ENCODE assay signal across 8 mouse cellular contexts in the genomic region with DNA sequence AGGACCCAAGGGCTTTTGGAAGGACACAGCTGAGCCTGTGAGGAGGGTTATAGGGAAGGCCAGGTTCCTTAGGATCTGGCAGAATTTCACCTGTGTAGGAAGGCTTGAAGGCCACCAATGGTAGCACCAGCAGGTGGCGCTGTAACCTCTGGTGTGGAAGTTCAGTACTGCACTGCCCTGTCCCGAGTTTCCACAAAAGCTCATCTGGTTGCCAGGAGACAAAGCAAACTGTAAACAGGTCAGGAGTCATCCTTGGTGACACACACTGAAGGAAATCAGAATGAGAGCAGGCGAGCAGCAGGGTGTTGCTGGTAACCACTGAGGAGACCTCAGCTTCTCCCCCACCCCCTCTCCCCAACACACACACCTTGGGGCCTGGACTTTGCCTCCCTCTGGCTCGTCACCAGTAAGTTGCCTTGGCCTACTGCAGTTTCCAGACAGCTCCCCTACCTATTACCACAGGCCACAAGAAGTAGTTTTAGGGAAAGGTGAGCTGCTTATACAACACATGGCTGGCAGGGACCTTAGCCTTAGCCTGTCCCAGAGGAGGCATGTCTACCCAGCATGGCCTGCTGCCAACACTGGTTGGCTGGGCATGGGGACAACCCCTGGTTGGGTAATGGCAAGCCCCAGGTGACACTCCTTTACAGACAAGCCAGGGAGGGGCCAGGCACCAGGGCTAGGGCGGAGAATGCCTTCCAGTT. TPM values are rescaled to one million over a fixed set of nuclear protein-coding genes. Genes with fewer than 3 reads are reported as not detected.
DNase-seq lines count a peak whose midpoint lies in the region; ATAC-seq and TF ChIP-seq lines count a peak whose summit lies in the region.

No protein-coding gene starts in this region.

- H3K4me2 ChIP-seq in forebrain, postnatal 0 days (ENCODE audit: low read depth) = peak overlapping the region; percentile 32; the same call in 1 of the 2 replicates
- 0 out of 2 replicates have a peak overlapping the region, but pooled peaks have one; percentile 1 for H3K4me2 ChIP-seq in hindbrain, postnatal 0 days (ENCODE audit: low read depth, low read length)
- no peak overlapping the region for H3K4me2 ChIP-seq in liver, embryonic 11.5 days

- DNase-seq in testis, postnatal 14 days (ENCODE audit: low spot score) = no peak
- peak; percentile 75 for DNase-seq in cerebellum, adult 11-12 months
- peak; percentile 51 for DNase-seq in forebrain, postnatal 0 days
- peak; percentile 79 for DNase-seq in hindbrain, postnatal 0 days (ENCODE audit: low spot score)
- DNase-seq in liver, embryonic 11.5 days (ENCODE audit: low spot score) = no peak
- DNase-seq in naive thymus-derived CD4-positive, alpha-beta T cell, adult 2 months (ENCODE audit: low read depth) = peak; percentile 94
- peak; percentile 40 to 76 for DNase-seq in thymus, postnatal 10 days (ENCODE audit: low spot score in 2 of 2)

- no peaks in the 10 kb centered on the region for H3K9me3 ChIP-seq in forebrain, postnatal 0 days (ENCODE audit: low read length)
- H3K9me3 ChIP-seq in hindbrain, postnatal 0 days (ENCODE audit: low read length) = no peaks in the 10 kb centered on the region
- H3K9me3 ChIP-seq in liver, embryonic 11.5 days (ENCODE audit: control insufficient read depth, low read length) = no peaks in the 10 kb centered on the region

- 0 out of 2 replicates have a peak, but pooled peaks have one; percentile 7 for TF ChIP-seq POLR2A in testis, adult 2 months (IDR thresholded peaks at IDR 0.05; ENCODE audit: control insufficient read depth, low read depth, low read length)

- no peak overlapping the region for H3K4me3 ChIP-seq in testis, adult 2 months (ENCODE audit: control insufficient read depth, low read depth, low read length)
- no peak overlapping the region for H3K4me3 ChIP-seq in forebrain, postnatal 0 days (ENCODE audit: low read depth, low read length)
- H3K4me3 ChIP-seq in hindbrain, postnatal 0 days (ENCODE audit: low read length) = no peak overlapping the region
- H3K4me3 ChIP-seq in liver, embryonic 11.5 days (ENCODE audit: low read depth, low read length) = no peak overlapping the region

- ATAC-seq in forebrain, postnatal 0 days = no peak
- ATAC-seq in hindbrain, postnatal 0 days = no peak
- 0 out of 2 replicates have a peak, but pooled peaks have one; percentile 45 for ATAC-seq in liver, embryonic 11.5 days (replicated peaks; ENCODE audit: low FRiP score)

- H3K27me3 ChIP-seq in testis, adult 2 months (ENCODE audit: control insufficient read depth, insufficient read depth, low read length) = no peaks in the 10 kb centered on the region
- H3K27me3 ChIP-seq in forebrain, postnatal 0 days (ENCODE audit: insufficient read depth, low read length) = no peaks in the 10 kb centered on the region
- no peaks in the 10 kb centered on the region for H3K27me3 ChIP-seq in hindbrain, postnatal 0 days (ENCODE audit: insufficient read depth, low read length)
- H3K27me3 ChIP-seq in liver, embryonic 11.5 days (replicated peaks; ENCODE audit: control insufficient read depth, insufficient read depth, low read length) = peaks cover 17% of the 10 kb centered on the region

- 44% methylated on average over 5 of the region's 5 CpGs for WGBS in forebrain, postnatal 0 days
- 39% methylated on average over 5 of the region's 5 CpGs for WGBS in hindbrain, postnatal 0 days
- 38% methylated on average over 5 of the region's 5 CpGs for WGBS in liver, embryonic 11.5 days

- H3K4me1 ChIP-seq in testis, adult 2 months (ENCODE audit: control insufficient read depth, insufficient read depth, low read length) = peaks cover 25% of the 10 kb centered on the region
- H3K4me1 ChIP-seq in forebrain, postnatal 0 days (ENCODE audit: insufficient read depth) = peaks cover 44% of the 10 kb centered on the region
- peaks cover 48% of the 10 kb centered on the region for H3K4me1 ChIP-seq in hindbrain, postnatal 0 days (ENCODE audit: insufficient read depth, low read length)
- peaks cover 7% of the 10 kb centered on the region; the same call in 1 of the 2 replicates for H3K4me1 ChIP-seq in liver, embryonic 11.5 days (replicated peaks; ENCODE audit: control insufficient read depth, insufficient read depth, low read length)

- H3K36me3 ChIP-seq in testis, adult 2 months (ENCODE audit: control insufficient read depth, insufficient read depth, low read length) = peaks cover 2% of the 10 kb centered on the region; the same call in 1 of the 2 replicates
- H3K36me3 ChIP-seq in forebrain, postnatal 0 days (ENCODE audit: insufficient read depth) = peaks cover 5% of the 10 kb centered on the region; the same call in 1 of the 2 replicates
- no peaks in the 10 kb centered on the region for H3K36me3 ChIP-seq in hindbrain, postnatal 0 days (ENCODE audit: insufficient read depth, low read length)
- H3K36me3 ChIP-seq in liver, embryonic 11.5 days (ENCODE audit: control insufficient read depth, insufficient read depth, low read length) = no peaks in the 10 kb centered on the region

- no peak overlapping the region for H3K27ac ChIP-seq in testis, adult 2 months (ENCODE audit: control insufficient read depth, insufficient read depth, low read depth, low read length)
- peak overlapping the region; percentile 71 for H3K27ac ChIP-seq in forebrain, postnatal 0 days (ENCODE audit: low read depth, low read length)
- peak overlapping the region; percentile 52; the same call in 1 of the 2 replicates for H3K27ac ChIP-seq in hindbrain, postnatal 0 days
- H3K27ac ChIP-seq in liver, embryonic 11.5 days (ENCODE audit: low read depth, low read length) = no peak overlapping the region

- TF ChIP-seq CTCF in testis, adult 2 months (IDR thresholded peaks at IDR 0.05; ENCODE audit: control insufficient read depth, insufficient read depth, insufficient replicate concordance, low read depth, low read length) = peak; percentile 91
- TF ChIP-seq CTCF in forebrain, postnatal 0 days (IDR thresholded peaks at IDR 0.05; ENCODE audit: low read depth) = peak; percentile 80
- peak; percentile 85 for TF ChIP-seq CTCF in hindbrain, postnatal 0 days (IDR thresholded peaks at IDR 0.05; ENCODE audit: low read depth)

- H3K9ac ChIP-seq in forebrain, postnatal 0 days = no peak overlapping the region
- H3K9ac ChIP-seq in hindbrain, postnatal 0 days (replicated peaks; ENCODE audit: low read length) = no peak overlapping the region
- no peak overlapping the region for H3K9ac ChIP-seq in liver, embryonic 11.5 days (ENCODE audit: low read depth, low read length)

RNA-seq across cellular contexts. Expression of a gene that starts 4.4 kb away (rescaled TPM):
- polyA plus RNA-seq in testis, adult 2 months (2012; rRNA removed) = 147 and 169 TPM in 2 replicates
- 176 and 197 TPM in 2 replicates for total RNA-seq in forebrain, postnatal 0 days (2014; rRNA removed)
- polyA plus RNA-seq in forebrain, postnatal 0 days (2015; fragmentation: Nextera tagmentation; extraction: Ambion mirVana) = 65.3 and 76.8 TPM in 2 replicates
- 263 and 266 TPM in 2 replicates for total RNA-seq in hindbrain, postnatal 0 days (2014; rRNA removed)
- polyA plus RNA-seq in hindbrain, postnatal 0 days (2015; fragmentation: Nextera tagmentation; extraction: Ambion mirVana) = 74.6 and 76.8 TPM in 2 replicates
- polyA plus RNA-seq in liver, embryonic 11.5 days (2014; fragmentation: Nextera tagmentation; extraction: Ambion mirVana) = 11.3 and 12.9 TPM in 2 replicates

RNA-seq across cellular contexts. Expression of a gene that starts 11.5 kb away (rescaled TPM):
- polyA plus RNA-seq in testis, adult 2 months (2012; rRNA removed) = 0.47 and 0.78 TPM in 2 replicates
- total RNA-seq in forebrain, postnatal 0 days (2014; rRNA removed) = not detected in 2 replicates
- polyA plus RNA-seq in forebrain, postnatal 0 days (2015; fragmentation: Nextera tagmentation; extraction: Ambion mirVana) = 1.8 and 2.3 TPM in 2 replicates
- total RNA-seq in hindbrain, postnatal 0 days (2014; rRNA removed) = not detected in 2 replicates
- polyA plus RNA-seq in hindbrain, postnatal 0 days (2015; fragmentation: Nextera tagmentation; extraction: Ambion mirVana) = 4.0 and 4.8 TPM in 2 replicates
- 0.73 and 0.78 TPM in 2 replicates for polyA plus RNA-seq in liver, embryonic 11.5 days (2014; fragmentation: Nextera tagmentation; extraction: Ambion mirVana)

RNA-seq across cellular contexts. Expression of a gene that starts 20.7 kb away (rescaled TPM):
- 3.1 and 4.5 TPM in 2 replicates for polyA plus RNA-seq in testis, adult 2 months (2012; rRNA removed)
- total RNA-seq in forebrain, postnatal 0 days (2014; rRNA removed) = 1.5 and 4.9 TPM in 2 replicates
- polyA plus RNA-seq in forebrain, postnatal 0 days (2015; fragmentation: Nextera tagmentation; extraction: Ambion mirVana) = 0.47 and 0.54 TPM in 2 replicates
- total RNA-seq in hindbrain, postnatal 0 days (2014; rRNA removed) = 3.7 and 8.2 TPM in 2 replicates
- 1.5 and 1.7 TPM in 2 replicates for polyA plus RNA-seq in hindbrain, postnatal 0 days (2015; fragmentation: Nextera tagmentation; extraction: Ambion mirVana)
- 0.22 and 0.32 TPM in 2 replicates for polyA plus RNA-seq in liver, embryonic 11.5 days (2014; fragmentation: Nextera tagmentation; extraction: Ambion mirVana)

RNA-seq across cellular contexts. Expression of a gene that starts 45.8 kb away (rescaled TPM):
- polyA plus RNA-seq in testis, adult 2 months (2012; rRNA removed) = 0.24 and 0.47 TPM in 2 replicates
- total RNA-seq in forebrain, postnatal 0 days (2014; rRNA removed) = not detected in 2 replicates
- not detected in 2 replicates for polyA plus RNA-seq in forebrain, postnatal 0 days (2015; fragmentation: Nextera tagmentation; extraction: Ambion mirVana)
- not detected in 2 replicates for total RNA-seq in hindbrain, postnatal 0 days (2014; rRNA removed)
- not detected in 2 replicates for polyA plus RNA-seq in hindbrain, postnatal 0 days (2015; fragmentation: Nextera tagmentation; extraction: Ambion mirVana)
- polyA plus RNA-seq in liver, embryonic 11.5 days (2014; fragmentation: Nextera tagmentation; extraction: Ambion mirVana) = not detected in 2 replicates

RNA-seq across cellular contexts. Expression of a gene that starts 49.5 kb away (rescaled TPM):
- 22.1 and 24.9 TPM in 2 replicates for polyA plus RNA-seq in testis, adult 2 months (2012; rRNA removed)
- 25.4 and 33.4 TPM in 2 replicates for total RNA-seq in forebrain, postnatal 0 days (2014; rRNA removed)
- polyA plus RNA-seq in forebrain, postnatal 0 days (2015; fragmentation: Nextera tagmentation; extraction: Ambion mirVana) = 39.8 and 42.6 TPM in 2 replicates
- 31.5 and 33.0 TPM in 2 replicates for total RNA-seq in hindbrain, postnatal 0 days (2014; rRNA removed)
- polyA plus RNA-seq in hindbrain, postnatal 0 days (2015; fragmentation: Nextera tagmentation; extraction: Ambion mirVana) = 39.2 and 42.6 TPM in 2 replicates
- polyA plus RNA-seq in liver, embryonic 11.5 days (2014; fragmentation: Nextera tagmentation; extraction: Ambion mirVana) = 68.2 and 69.3 TPM in 2 replicates

Comparison
In these comparisons a context has a peak if more than half of its experiments do, and no peak if none do; other contexts are left out.
1. H3K27ac ChIP-seq: peak in forebrain, postnatal 0 days (single experiment) and hindbrain, postnatal 0 days (single experiment); none in testis, adult 2 months (single experiment) and liver, embryonic 11.5 days (single experiment).
2. DNase-seq: peak in cerebellum, adult 11-12 months (single experiment), forebrain, postnatal 0 days (single experiment), hindbrain, postnatal 0 days (single experiment), naive thymus-derived CD4-positive, alpha-beta T cell, adult 2 months (single experiment) and thymus, postnatal 10 days (2 of 2); none in testis, postnatal 14 days (single experiment) and liver, embryonic 11.5 days (single experiment).
3. Peak in every context shown above with its lines, with median percentiles within 50 percentile points of each other: CTCF ChIP-seq.